Mouse (Mus musculus) lung, adult 2 months (tissue): Measurements from ENCODE around the gene Rhbdd2.

ENCODE experiments used
- CTCF ChIP-seq: fragments of 200-500 bp; IDR thresholded peaks from 2 replicates; pipeline ENCODE4 v1.5.1; 2011; ENCODE audit warnings: mild to moderate bottlenecking, low read length, control low read depth; ENCODE audit not compliant: insufficient read depth
- POLR2A ChIP-seq: fragments of 200-500 bp; IDR thresholded peaks from 2 replicates; pipeline ENCODE4 v1.6.1; 2011; ENCODE audit warnings: low read depth, mild to moderate bottlenecking, control low read depth, low read length, borderline replicate concordance; ENCODE audit errors: extremely low read depth

DNA sequence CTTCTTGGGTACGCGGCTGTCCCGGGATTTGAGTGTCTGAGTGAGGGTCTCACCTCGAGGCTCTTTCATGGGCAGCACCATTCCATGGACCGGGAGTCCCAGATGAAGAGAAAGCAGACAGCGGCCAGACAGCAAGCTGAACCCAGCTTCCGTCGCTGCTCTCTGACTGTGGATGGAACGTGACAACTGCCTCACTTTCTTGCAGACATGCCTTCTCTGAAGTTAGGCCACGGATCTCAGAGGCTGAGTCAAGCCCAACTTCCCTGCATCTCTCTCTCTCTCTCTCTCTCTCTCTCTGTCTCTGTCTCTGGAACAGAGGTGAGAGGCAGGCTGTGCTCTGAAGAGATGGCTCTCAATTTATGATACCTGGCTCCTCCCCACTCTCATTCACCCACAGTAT is 3.5 kb upstream of the Rhbdd2 start:
- TF ChIP-seq CTCF (no peak), POLR2A (no peak)
